Mouse (Mus musculus) forebrain, embryonic 16.5 days (tissue): ENCODE measurements around the gene Brd3. TPM values are rescaled to one million over a fixed set of nuclear protein-coding genes. Genes with fewer than 3 reads are reported as not detected.
"Not testable (repeated sequence)": the region's sequence is repeated elsewhere in the genome, so short reads cannot be mapped to it uniquely, and the experiment has no call there.

Experiments used
- ATAC-seq: fragments of 200-750 bp; cut with Nextera tagmentation; 2 replicates; pipeline ENCODE4 v1.8.0; 2017; ENCODE audit warnings: mild to moderate bottlenecking, moderate library complexity
- H3K27ac ChIP-seq: fragments of 300-500 bp; sonication (generic); 2 replicates; pipeline ENCODE4 v1.5.1; 2014; ENCODE audit warnings: low read length, control low read depth
- H3K27me3 ChIP-seq: fragments of 300-500 bp; sonication (generic); replicated peaks from 2 replicates; pipeline ENCODE4 v1.6.1; 2014; ENCODE audit warnings: low read length; ENCODE audit not compliant: control insufficient read depth, insufficient read depth
- H3K36me3 ChIP-seq: fragments of 300-500 bp; sonication (generic); 2 replicates; pipeline ENCODE4 v1.6.1; 2014; ENCODE audit not compliant: control insufficient read depth, insufficient read depth
- H3K4me1 ChIP-seq: fragments of 300-500 bp; sonication (generic); replicated peaks from 2 replicates; pipeline ENCODE4 v1.6.1; 2014; ENCODE audit warnings: low read length; ENCODE audit not compliant: control insufficient read depth, insufficient read depth
- H3K4me2 ChIP-seq: fragments of 300-500 bp; sonication (generic); 2 replicates; pipeline ENCODE4 v1.6.1; 2014; ENCODE audit warnings: mild to moderate bottlenecking, low read length, control low read depth
- H3K4me3 ChIP-seq: fragments of 300-500 bp; sonication (generic); replicated peaks from 2 replicates; pipeline ENCODE4 v1.5.1; 2014; ENCODE audit warnings: mild to moderate bottlenecking, low read length, control low read depth
- H3K9ac ChIP-seq: fragments of 300-500 bp; sonication (generic); replicated peaks from 2 replicates; pipeline ENCODE4 v1.6.1; 2014; ENCODE audit warnings: low read depth, low read length, control low read depth
- H3K9me3 ChIP-seq: fragments of 300-500 bp; sonication (generic); 2 replicates; pipeline ENCODE4 v1.6.1; 2016; ENCODE audit warnings: low read length; ENCODE audit not compliant: control insufficient read depth
- WGBS: fragments of 180-500 bp; shearing (Covaris S2); extraction: QIAGEN DNeasy Blood & Tissue Kit; methylation state at CpG from one replicate; pipeline ENCODE4 v1.1.7; 2014; 5-methylcytosine and 5-hydroxymethylcytosine counted together
- polyA plus RNA-seq: library from polyadenylated mRNA; unstranded; fragments of >200 nt; fragmentation: Nextera tagmentation; extraction: Ambion mirVana; gene quantifications from 2 replicates; pipeline ENCODE4 v1.2.1, GENCODE M21; 2015

Brd3 gene
- 152 and 153 TPM in 2 replicates for polyA plus RNA-seq

DNA sequence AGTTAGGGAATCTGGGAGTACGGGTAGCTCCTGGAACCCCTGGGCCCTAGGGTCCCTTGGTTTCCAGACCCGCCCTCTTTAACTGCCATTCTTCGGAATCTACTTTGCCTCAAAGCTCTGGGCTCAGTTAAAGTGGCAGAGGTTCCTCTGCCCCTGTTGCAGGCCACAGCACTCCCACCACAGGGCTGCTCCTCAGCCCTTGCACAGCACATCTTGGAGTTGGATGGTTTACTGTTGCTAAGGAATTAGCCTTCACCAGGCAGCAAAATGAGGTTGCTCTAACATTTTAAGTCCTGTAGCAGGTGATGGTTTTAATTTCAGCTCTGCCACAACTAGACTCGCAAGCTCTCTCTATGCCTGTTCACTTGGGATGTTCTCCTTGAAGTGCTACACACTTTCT lies at the start of gene Brd3:
Brd3 (minus strand) TSS at position 101 of the 400 bp plus-strand sequence.
- whole genome bisulfite sequencing, result 64% methylated on average over 4 of the region's 4 CpGs
- Histone ChIP-seq H3K4me2 (no peak within 1 kb of the TSS), H3K27ac (no peak within 1 kb of the TSS), H3K4me3 (no peak within 1 kb of the TSS), H3K9ac (no peak within 1 kb of the TSS), H3K4me1 (no peaks in the 10 kb centered on the region), H3K36me3 (no peaks in the 10 kb centered on the region), H3K27me3 (no peaks in the 10 kb centered on the region), H3K9me3 (no peaks in the 10 kb centered on the region)
- no peak for ATAC-seq

DNA sequence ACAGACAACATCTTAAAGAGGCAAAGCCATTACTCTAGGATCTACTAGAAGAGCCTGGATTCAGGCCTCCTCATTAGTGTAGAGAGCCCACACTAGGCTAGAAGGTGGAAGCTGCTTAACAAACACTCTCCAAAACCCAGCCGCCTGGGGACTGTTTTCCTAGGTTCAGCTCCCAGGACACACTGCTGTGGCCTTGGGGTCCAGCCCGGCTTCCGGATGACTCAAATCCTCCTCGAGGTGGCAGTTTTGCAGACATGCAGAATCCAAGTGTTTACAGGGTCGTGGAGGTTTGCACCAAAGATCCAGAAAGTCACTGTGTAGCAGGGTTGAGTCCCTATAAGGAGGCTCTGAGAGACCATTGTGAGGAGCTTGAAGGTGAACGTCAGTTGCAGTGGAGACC lies 49.5 kb upstream of the Brd3 start:
- H3K27me3 ChIP-seq, result no peaks in the 10 kb centered on the region; the same call in 1 of the 2 replicates
- 80% methylated on average over 6 of the region's 6 CpGs for WGBS

DNA sequence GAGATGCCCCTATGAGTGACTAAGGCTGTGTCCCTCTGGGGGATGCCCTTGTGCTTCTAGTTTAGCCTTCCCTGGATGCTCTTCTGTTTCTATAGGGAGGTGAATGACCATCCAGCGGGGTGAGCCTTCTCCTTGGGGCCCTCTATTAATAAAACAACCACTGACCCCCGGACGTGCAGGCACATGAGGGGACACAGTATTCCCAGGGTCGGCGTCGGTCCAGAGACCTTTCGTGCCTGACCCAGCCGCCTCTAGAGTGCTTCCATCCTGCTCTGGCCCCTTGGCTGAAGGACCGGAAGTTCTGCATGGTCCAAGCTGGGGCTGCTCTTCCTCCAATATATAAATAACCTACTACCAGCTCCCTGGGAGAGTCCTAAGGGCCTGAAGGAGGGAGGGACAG lies 46.8 kb upstream of the Brd3 start:
- 85% methylated on average over 9 of the region's 9 CpGs for WGBS
- no peaks in the 10 kb centered on the region for H3K36me3 ChIP-seq
- H3K27me3 ChIP-seq, result no peaks in the 10 kb centered on the region; the same call in 1 of the 2 replicates
- ATAC-seq, result no peak
- H3K9me3 ChIP-seq, result no peaks in the 10 kb centered on the region
- no peak overlapping the region for H3K4me3 ChIP-seq
- H3K4me1 ChIP-seq, result no peaks in the 10 kb centered on the region
- H3K27ac ChIP-seq, result no peak overlapping the region
- no peak overlapping the region for H3K4me2 ChIP-seq
- H3K9ac ChIP-seq, result no peak overlapping the region

More for the DNA sequence above, 49.5 kb upstream of the Brd3 start:
- no peak overlapping the region for H3K4me2 ChIP-seq
- H3K4me3 ChIP-seq, result no peak overlapping the region
- no peaks in the 10 kb centered on the region for H3K4me1 ChIP-seq
- no peaks in the 10 kb centered on the region for H3K9me3 ChIP-seq
- no peak overlapping the region for H3K27ac ChIP-seq
- no peak overlapping the region for H3K9ac ChIP-seq
- no peaks in the 10 kb centered on the region for H3K36me3 ChIP-seq
- no peak for ATAC-seq

DNA sequence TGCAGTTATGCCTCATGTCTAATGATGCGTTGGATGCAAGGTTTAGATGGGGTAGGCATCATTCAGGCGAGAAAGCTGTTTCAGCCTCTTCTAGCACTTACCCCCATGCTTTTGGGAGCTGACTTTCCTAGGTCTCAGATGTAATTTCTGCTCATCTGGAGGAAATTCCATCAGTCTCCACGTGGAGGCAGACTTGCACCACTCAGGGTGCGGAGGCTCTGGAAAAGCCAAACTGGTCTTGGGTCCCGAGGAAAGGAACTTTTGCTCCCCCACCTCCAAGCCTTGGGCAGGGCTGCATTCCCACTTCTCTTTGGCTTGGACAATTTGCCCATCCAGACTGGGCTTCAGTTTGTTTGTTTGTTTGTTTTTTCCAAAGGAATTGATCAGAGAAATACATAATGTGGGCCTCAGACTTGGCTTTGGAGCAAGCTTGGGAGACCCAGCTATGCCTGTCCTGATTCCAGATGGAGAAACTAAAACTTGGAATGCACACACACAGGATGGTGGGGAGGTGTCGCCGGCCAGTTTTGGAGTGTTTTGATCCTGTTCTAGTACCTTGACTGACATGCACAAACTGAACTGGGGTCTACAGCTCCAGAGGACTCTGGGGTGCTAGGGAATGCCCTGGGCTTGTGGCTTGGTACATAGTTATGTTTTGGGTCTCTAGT lies 45.3 kb upstream of the Brd3 start:
- Histone ChIP-seq H3K27ac (no peak overlapping the region), H3K27me3 (no peaks in the 10 kb centered on the region; the same call in 1 of the 2 replicates), H3K9ac (no peak overlapping the region), H3K4me3 (no peak overlapping the region), H3K9me3 (no peaks in the 10 kb centered on the region), H3K36me3 (no peaks in the 10 kb centered on the region), H3K4me2 (no peak overlapping the region), H3K4me1 (no peaks in the 10 kb centered on the region)
- 27% methylated on average over 7 of the region's 7 CpGs for WGBS
- 0 out of 2 replicates have a peak, but pooled peaks have one; percentile 31 for ATAC-seq

DNA sequence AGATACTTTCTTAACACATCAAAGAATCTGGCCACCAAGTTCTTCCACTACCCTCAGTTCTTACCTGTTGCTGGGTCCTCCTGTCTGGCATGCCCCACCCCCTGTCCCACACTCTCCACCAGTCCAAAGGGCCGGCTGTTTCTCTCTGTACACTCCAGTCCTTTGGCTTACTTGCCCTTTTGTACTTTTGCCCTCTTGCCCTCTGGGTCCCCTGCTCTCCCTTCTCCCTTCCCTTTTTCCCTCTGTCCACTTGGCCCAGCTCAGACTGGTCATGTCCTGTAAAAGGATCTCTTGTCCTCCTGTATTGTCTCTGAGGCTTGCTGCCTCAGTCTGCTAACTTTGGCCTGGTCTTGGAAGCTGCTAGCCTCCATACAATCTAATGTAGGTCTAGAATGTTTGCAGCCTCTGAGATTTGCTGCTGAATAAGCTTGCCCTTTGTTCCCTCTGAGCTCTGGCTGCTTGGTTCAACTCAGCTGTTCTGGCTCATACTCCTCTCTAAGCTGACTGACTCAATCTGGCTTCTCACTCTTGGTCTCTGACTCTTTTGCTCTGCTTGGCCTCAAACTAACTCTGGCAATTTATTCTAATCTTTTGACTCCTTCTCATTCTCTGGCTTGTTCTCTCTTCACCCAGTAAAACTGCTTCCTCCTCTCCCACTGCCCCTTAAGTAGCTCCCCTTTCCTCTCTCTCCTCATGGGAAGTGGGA lies 41.4 kb upstream of the Brd3 start:
- H3K4me2 ChIP-seq, result no peak overlapping the region
- H3K27ac ChIP-seq, result no peak overlapping the region
- H3K36me3 ChIP-seq, result no peaks in the 10 kb centered on the region
- H3K9me3 ChIP-seq, result no peaks in the 10 kb centered on the region
- 78% methylated on average over 1 of the region's 1 CpGs for WGBS
- no peak overlapping the region for H3K4me3 ChIP-seq
- no peaks in the 10 kb centered on the region; the same call in 1 of the 2 replicates for H3K27me3 ChIP-seq
- no peaks in the 10 kb centered on the region for H3K4me1 ChIP-seq
- H3K9ac ChIP-seq, result no peak overlapping the region
- no peak for ATAC-seq

DNA sequence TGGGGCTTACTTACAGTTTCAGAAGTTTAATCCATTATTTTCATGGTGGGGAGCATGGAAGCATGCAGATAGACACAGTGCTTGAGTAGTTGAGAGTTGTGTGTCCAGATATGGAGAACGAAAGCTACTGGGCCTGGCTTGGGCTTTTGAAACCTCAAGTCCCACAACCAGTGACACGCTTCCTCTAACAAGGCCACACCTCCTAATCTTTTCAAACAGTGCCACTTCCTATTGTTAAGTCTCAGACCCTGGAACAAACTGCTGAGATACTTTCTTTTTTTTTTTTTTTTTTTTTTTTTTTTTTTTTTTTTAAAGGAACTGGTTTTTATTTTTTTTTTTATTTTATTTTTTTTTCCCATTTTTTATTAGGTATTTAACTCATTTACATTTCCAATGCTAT lies 40.5 kb upstream of the Brd3 start:
- H3K4me3 ChIP-seq, result no peak overlapping the region
- WGBS, result 96% methylated on average over 2 of the region's 2 CpGs
- H3K36me3 ChIP-seq, result no peaks in the 10 kb centered on the region
- H3K9me3 ChIP-seq, result no peaks in the 10 kb centered on the region
- H3K27ac ChIP-seq, result no peak overlapping the region
- ATAC-seq, result no peak
- H3K27me3 ChIP-seq, result no peaks in the 10 kb centered on the region
- H3K9ac ChIP-seq, result no peak overlapping the region
- H3K4me2 ChIP-seq, result no peak overlapping the region
- H3K4me1 ChIP-seq, result no peaks in the 10 kb centered on the region

DNA sequence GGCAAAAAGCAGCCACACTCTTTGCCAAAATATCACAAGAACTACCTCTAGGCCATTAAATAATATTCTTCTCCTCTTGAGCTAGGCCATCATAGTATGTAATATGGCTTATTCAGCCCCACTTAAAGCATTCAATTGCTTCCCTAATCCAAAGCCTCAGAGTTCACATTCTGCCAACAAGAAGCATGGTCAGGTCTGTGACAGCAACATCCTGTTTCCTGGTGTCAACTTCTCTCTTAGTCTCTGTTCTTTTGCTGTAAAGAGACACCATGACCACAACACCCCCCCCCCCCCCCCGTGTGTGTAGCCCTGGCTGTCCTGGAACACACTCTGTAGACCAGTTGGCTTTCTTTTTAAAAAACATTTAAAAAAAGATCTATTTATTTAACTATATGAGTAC lies 39.9 kb upstream of the Brd3 start:
- no peak overlapping the region for H3K4me2 ChIP-seq
- H3K9me3 ChIP-seq, result no peaks in the 10 kb centered on the region
- no peak for ATAC-seq
- no peaks in the 10 kb centered on the region for H3K4me1 ChIP-seq
- no peak overlapping the region for H3K9ac ChIP-seq
- H3K36me3 ChIP-seq, result no peaks in the 10 kb centered on the region
- WGBS, result 0% methylated on average over 1 of the region's 1 CpGs
- no peak overlapping the region for H3K27ac ChIP-seq
- no peaks in the 10 kb centered on the region for H3K27me3 ChIP-seq
- H3K4me3 ChIP-seq, result no peak overlapping the region

DNA sequence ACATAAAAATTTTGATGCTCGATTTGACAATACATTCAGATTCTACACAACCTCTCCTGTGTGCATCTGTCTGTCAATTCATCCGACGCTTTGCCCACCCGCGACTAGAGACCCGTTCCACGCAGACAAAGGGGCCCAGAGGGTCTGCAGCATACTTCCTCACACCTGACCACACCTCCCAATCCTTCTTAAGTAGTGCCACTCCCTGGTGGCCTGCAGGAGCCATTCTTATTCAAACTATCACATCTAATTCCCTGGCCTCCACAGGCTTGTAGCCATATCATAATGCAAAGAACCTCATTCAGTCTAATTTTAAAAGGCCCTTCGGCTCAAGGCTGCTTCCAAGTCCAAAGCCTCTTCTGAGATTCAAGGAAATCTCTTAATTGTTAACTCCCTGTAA lies 38.6 kb upstream of the Brd3 start:
- 96% methylated on average over 8 of the region's 8 CpGs for WGBS

DNA sequence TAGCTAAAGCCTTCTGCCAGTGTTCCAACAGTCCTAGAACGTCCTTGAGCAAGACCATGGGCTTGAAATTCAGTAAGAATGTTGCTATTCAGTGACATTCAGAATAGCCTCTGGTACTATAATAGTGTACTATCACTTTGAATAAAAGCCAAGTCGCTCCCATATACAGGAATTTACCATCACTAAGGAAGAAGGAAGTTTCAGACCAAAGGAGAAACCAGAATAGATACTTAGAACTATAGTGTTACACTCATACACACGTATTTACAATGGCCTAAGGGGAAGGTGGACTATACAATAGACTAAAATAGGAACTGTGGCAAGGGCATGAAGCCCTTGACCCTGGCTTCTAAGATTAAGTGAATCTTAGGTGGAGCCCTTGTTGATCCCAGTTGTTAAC lies 38.1 kb upstream of the Brd3 start:
- not testable (repeated sequence) for H3K9ac ChIP-seq, H3K4me1 ChIP-seq, H3K36me3 ChIP-seq, H3K27me3 ChIP-seq, H3K27ac ChIP-seq, ATAC-seq, H3K4me2 ChIP-seq, H3K4me3 ChIP-seq, H3K9me3 ChIP-seq
- WGBS, result 85% methylated on average over 3 of the region's 3 CpGs

More for the DNA sequence above, 38.6 kb upstream of the Brd3 start:
- H3K4me2 ChIP-seq, H3K9me3 ChIP-seq, H3K27me3 ChIP-seq, H3K4me3 ChIP-seq, H3K36me3 ChIP-seq, ATAC-seq, H3K4me1 ChIP-seq, H3K9ac ChIP-seq, H3K27ac ChIP-seq: not testable (repeated sequence)
